Mouse (Mus musculus): ENCODE measurements around the gene Krtap1-4. TPM values are rescaled to one million over a fixed set of nuclear protein-coding genes. Genes with fewer than 3 reads are reported as not detected.

Krtap1-4 gene
- total and polyA plus RNA-seq, 3 experiments, result not detected

- Histone ChIP-seq H3K27me3 (replicated peaks) (peaks cover 77% of the 10 kb centered on the region), H3K4me1 (ENCODE audit: control insufficient read depth in 1 of 2, insufficient read depth in 2 of 2) (no peaks in the 10 kb centered on the region), H3K27ac (ENCODE audit: insufficient read depth, low read depth) (no peak overlapping the region), H3K4me3 (replicated peaks in 1 of 3; ENCODE audit: low read depth in 2 of 3, low read length in 2 of 3, poor library complexity in 1 of 3) (no peak overlapping the region), H3K79me2 (replicated peaks; ENCODE audit: control insufficient read depth, extremely low read depth, insufficient read depth, poor library complexity, severe bottlenecking) (no peaks in the 10 kb centered on the region), H3K4me2 (ENCODE audit: insufficient read depth, low read depth, poor library complexity, severe bottlenecking) (no peak overlapping the region), H3K9me3 (replicated peaks; ENCODE audit: low read length) (peaks cover 4% of the 10 kb centered on the region), H3K9ac (ENCODE audit: insufficient read depth, low read depth) (no peak overlapping the region), H3K36me3 (replicated peaks in 1 of 2; ENCODE audit: control insufficient read depth in 1 of 2, insufficient read depth in 1 of 2, low read length in 1 of 2) (no peaks in the 10 kb centered on the region)
- TF ChIP-seq ELF1 (IDR thresholded peaks at IDR 0.05; ENCODE audit: low read depth, low read length), result no peak
- no peak for TF ChIP-seq MAZ (IDR thresholded peaks at IDR 0.05; ENCODE audit: low read depth, low read length)
- no peak for TF ChIP-seq GABPA (IDR thresholded peaks at IDR 0.05; ENCODE audit: insufficient replicate concordance, low read depth, low read length)
- TF ChIP-seq ZMIZ1 (IDR thresholded peaks at IDR 0.05; ENCODE audit: low read depth, low read length), result no peak
- no peak for TF ChIP-seq RAD21 (IDR thresholded peaks at IDR 0.05; ENCODE audit: low read depth, low read length)
- TF ChIP-seq SMC3 (IDR thresholded peaks at IDR 0.05; ENCODE audit: low read depth, low read length), result no peak
- no peak for TF ChIP-seq IRF4 (IDR thresholded peaks at IDR 0.05; ENCODE audit: low read depth, low read length)
- no peak for TF ChIP-seq KAT2A (IDR thresholded peaks at IDR 0.05; ENCODE audit: insufficient replicate concordance, low read length)
- no peak for TF ChIP-seq EP300 (IDR thresholded peaks at IDR 0.05; ENCODE audit: low read length)
- TF ChIP-seq RCOR1 (conservative IDR thresholded peaks at IDR 0.05; ENCODE audit: low read depth, low read length), result no peak
- no peak for TF ChIP-seq USF2 (conservative IDR thresholded peaks at IDR 0.05; ENCODE audit: low read depth, low read length)
- TF ChIP-seq BHLHE40 (IDR thresholded peaks at IDR 0.05; ENCODE audit: low read depth, low read length), result no peak
- in situ Hi-C loops (cut with MboI; ENCODE audit: low pct_ligation_motif_present, low pct_unique_long_range_greater_than_20kb, low sequenced_read_pairs) (no loop called here), dilution Hi-C loops (cut with MboI; ENCODE audit: extremely low pct_ligation_motif_present, extremely low pct_unique_long_range_greater_than_20kb, low sequenced_read_pairs) (no loop called here)
- no peak for DNase-seq (ENCODE audit: extremely low read depth)
These were observed 2.4 kb downstream of the Krtap1-4 start for GRCm38 (mm10) chr11:99581051-99581450.

GRCm38 (mm10) chr11:99580636-99581035 is 2.8 kb downstream of the Krtap1-4 start, which contains the start of gene Krtap1-5:
Gene Krtap1-5, minus strand, starts transcription at chr11:99581016.
- H3K27me3 ChIP-seq (replicated peaks), result peaks cover 78% of the 10 kb centered on the region

More at GRCm38 (mm10) chr11:99580636-99581035, 2.8 kb downstream of the Krtap1-4 start, which contains the start of gene Krtap1-5:
- H3K4me2 ChIP-seq (ENCODE audit: insufficient read depth, low read depth, poor library complexity, severe bottlenecking), result no peak within 1 kb of the TSS
- H3K79me2 ChIP-seq (replicated peaks; ENCODE audit: control insufficient read depth, extremely low read depth, insufficient read depth, poor library complexity, severe bottlenecking), result no peaks in the 10 kb centered on the region
- no peak for DNase-seq (ENCODE audit: extremely low read depth)
- in situ Hi-C loops (cut with MboI; ENCODE audit: low pct_ligation_motif_present, low pct_unique_long_range_greater_than_20kb, low sequenced_read_pairs), result no loop called here
- no peaks in the 10 kb centered on the region for H3K4me1 ChIP-seq (ENCODE audit: control insufficient read depth in 1 of 2, insufficient read depth in 2 of 2)
- no peak within 1 kb of the TSS for H3K27ac ChIP-seq (ENCODE audit: insufficient read depth, low read depth)
- H3K9me3 ChIP-seq (replicated peaks; ENCODE audit: low read length), result peaks cover 4% of the 10 kb centered on the region
- no peaks in the 10 kb centered on the region for H3K36me3 ChIP-seq (replicated peaks in 1 of 2; ENCODE audit: control insufficient read depth in 1 of 2, insufficient read depth in 1 of 2, low read length in 1 of 2)
- TF ChIP-seq TBP (conservative IDR thresholded peaks at IDR 0.05; ENCODE audit: low read depth, low read length) (no peak), NELFE (IDR thresholded peaks at IDR 0.05; ENCODE audit: low read depth, low read length) (no peak), E2F4 (IDR thresholded peaks at IDR 0.05; ENCODE audit: insufficient replicate concordance, low read depth, low read length) (no peak), ELF1 (IDR thresholded peaks at IDR 0.05; ENCODE audit: low read depth, low read length) (no peak), POLR2A (IDR thresholded peaks at IDR 0.05; ENCODE audit: low read depth, low read length) (no peak), KAT2A (IDR thresholded peaks at IDR 0.05; ENCODE audit: insufficient replicate concordance, low read length) (no peak), MAX (IDR thresholded peaks at IDR 0.05; ENCODE audit: low read length) (no peak), ETS1 (conservative IDR thresholded peaks at IDR 0.05; ENCODE audit: low read depth, low read length) (no peak), MYC (IDR thresholded peaks at IDR 0.05; ENCODE audit: low read depth, low read length) (no peak), ZC3H11A (IDR thresholded peaks at IDR 0.05; ENCODE audit: low read depth, low read length) (no peak), HCFC1 (IDR thresholded peaks at IDR 0.05; ENCODE audit: low read depth, low read length) (no peak), USF2 (conservative IDR thresholded peaks at IDR 0.05; ENCODE audit: low read depth, low read length) (no peak)
- dilution Hi-C loops (cut with MboI; ENCODE audit: extremely low pct_ligation_motif_present, extremely low pct_unique_long_range_greater_than_20kb, low sequenced_read_pairs), result no loop called here
- H3K4me3 ChIP-seq (replicated peaks in 1 of 3; ENCODE audit: low read depth in 2 of 3, low read length in 2 of 3, poor library complexity in 1 of 3), result no peak within 1 kb of the TSS
- H3K9ac ChIP-seq (ENCODE audit: insufficient read depth, low read depth), result no peak within 1 kb of the TSS

Data from CH12.LX (cell line).